Mouse (Mus musculus) heart, postnatal 14 days (tissue): Measurements from ENCODE around the gene Prss36. TPM values are rescaled to one million over a fixed set of nuclear protein-coding genes. Genes with fewer than 3 reads are reported as not detected.
"Not testable (repeated sequence)": the region's sequence is repeated elsewhere in the genome, so short reads cannot be mapped to it uniquely, and the experiment has no call there.

Experiments used
- DNase-seq, 2 experiments: peaks; one replicate each; pipeline ENCODE4 v3.0.0; 2021 to 2022
- intact Hi-C: fragments of 180-260 bp; cut with DNase I; formaldehyde crosslinking; loops from one replicate; pipeline ENCODE4 v1.15.1; 2025
- long read RNA-seq, 2 experiments: library from polyadenylated mRNA; stranded (forward); transcript quantifications; one replicate each; pipeline ENCODE4 v2.0.0; 2021
- total RNA-seq, 2 experiments: library from RNA; stranded (reverse); gene quantifications; 2 replicates each; pipeline ENCODE4 v1.2.3; 2021

Gene Prss36
- 1 to 10 TPM; 6.4 to 6.7 TPM for total RNA-seq
- long read RNA-seq, experiment 1, partial matches to known transcripts = 1 of 8 reads
- long read RNA-seq, experiment 1, other reads (novel, unspliced or antisense) = 7 of 8 reads
- long read RNA-seq, experiment 2, partial matches to known transcripts = 2 of 13 reads
- long read RNA-seq, experiment 2, other reads (novel, unspliced or antisense) = 11 of 13 reads

GRCm38 (mm10) chr7:127946470-127947023 lies at the start of gene Prss36:
Prss36 (minus strand) TSS chr7:127946725.
- intact Hi-C loops = loop anchor here (10.0 kb wide), 1 partner anchor 258 kb away; the partner anchor contains the start of gene Cox6a2
- no peak for DNase-seq

GRCm38 (mm10) chr7:127993341-127993977 lies 46.9 kb upstream of the Prss36 start, which contains the start of gene Pycard:
Pycard (minus strand) TSS chr7:127993867.
- intact Hi-C loops = no loop called here
- peak; percentile 49 to 51 for DNase-seq

- intact Hi-C loops = no loop called here
- no peak for DNase-seq
Observed at GRCm38 (mm10) chr7:127992488-127993340, 46.2 kb upstream of the Prss36 start.

- peak; percentile 75 to 84 for DNase-seq
- intact Hi-C loops = no loop called here
Observed at GRCm38 (mm10) chr7:127991643-127992487, 45.3 kb upstream of the Prss36 start.

GRCm38 (mm10) chr7:127988904-127989303 lies 42.4 kb upstream of the Prss36 start:
- DNase-seq = no peak
- intact Hi-C loops = no loop called here

- intact Hi-C loops = no loop called here
- DNase-seq = no peak
Observed at GRCm38 (mm10) chr7:127980606-127981005, 34.1 kb upstream of the Prss36 start.

- intact Hi-C loops = no loop called here
- no peak for DNase-seq
Observed at GRCm38 (mm10) chr7:127978856-127979255, 32.3 kb upstream of the Prss36 start.

- intact Hi-C loops = no loop called here
- peak; percentile 19 to 37 for DNase-seq
Observed at GRCm38 (mm10) chr7:127974413-127974930, 27.9 kb upstream of the Prss36 start.

- intact Hi-C loops = loop anchor here (2.0 kb wide), 1 partner anchor 31 kb away; no protein-coding TSS in a partner anchor
- peak; percentile 87 to 89 for DNase-seq
Observed at GRCm38 (mm10) chr7:127967922-127968828, 21.6 kb upstream of the Prss36 start.

- intact Hi-C loops = loop anchor here (2.0 kb wide), 1 partner anchor 30 kb away; no protein-coding TSS in a partner anchor
- peak; percentile 97 to 98 for DNase-seq
Observed at GRCm38 (mm10) chr7:127967004-127967921, 20.7 kb upstream of the Prss36 start, which contains the start of gene Fus. Fus (plus strand) TSS chr7:127967457.

GRCm38 (mm10) chr7:127966371-127966918 lies 19.9 kb upstream of the Prss36 start:
- peak in 1 of 2 experiments; percentile 18 for DNase-seq
- intact Hi-C loops = loop anchor here (2.0 kb wide), 1 partner anchor 30 kb away; no protein-coding TSS in a partner anchor

GRCm38 (mm10) chr7:127959364-127959763 lies 12.8 kb upstream of the Prss36 start:
- intact Hi-C loops = no loop called here
- no peak for DNase-seq

GRCm38 (mm10) chr7:127952864-127953581 lies 6.5 kb upstream of the Prss36 start:
- no peak for DNase-seq
- intact Hi-C loops = no loop called here

GRCm38 (mm10) chr7:127944614-127945013 lies 1.9 kb downstream of the Prss36 start:
- intact Hi-C loops = loop anchor here (10.0 kb wide), 1 partner anchor 260 kb away; the partner anchor contains the start of gene Cox6a2
- DNase-seq = peak; percentile 37 to 54

GRCm38 (mm10) chr7:127942097-127942496 lies 4.4 kb downstream of the Prss36 start:
- intact Hi-C loops = loop anchor here (10.0 kb wide), 1 partner anchor 263 kb away; the partner anchor contains the start of gene Cox6a2
- DNase-seq = not testable (repeated sequence)
